Mouse (Mus musculus) adrenal gland, adult (tissue): Measurements from ENCODE around the gene Ier5.
A peak's percentile ranks its signal among the peaks of the same experiment; 100 is the strongest.

Experiments used
- DNase-seq, 2 experiments: peaks; one replicate each; pipeline ENCODE4 v3.0.0; 2022 to 2023; ENCODE audit warnings: low spot score in 1 of 2; ENCODE audit not compliant: inconsistent age in 2 of 2

Gene Ier5

DNA sequence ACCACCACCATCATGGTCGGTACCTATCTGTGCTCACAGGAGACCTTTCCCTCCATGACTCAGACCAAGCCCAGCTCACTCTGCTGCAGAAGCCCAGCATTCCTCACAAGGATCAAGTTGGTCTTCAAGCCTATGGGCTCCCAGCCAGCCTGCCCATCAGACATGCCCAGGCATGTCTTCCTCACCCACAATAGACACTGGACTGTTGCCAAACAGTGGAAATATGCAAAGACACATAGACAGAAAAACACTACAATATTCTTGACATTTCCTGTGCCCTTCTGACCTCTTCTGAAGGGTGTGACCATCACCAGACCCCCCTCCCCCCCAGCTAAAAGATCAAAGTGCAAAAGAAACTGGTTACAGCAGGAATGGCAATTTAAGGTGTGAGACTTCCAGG, 43.3 kb downstream of the Ier5 start:
- peak in 1 of 2 experiments; percentile 50 for DNase-seq

GRCm38 (mm10) chr1:155055041-155055440, 44.4 kb downstream of the Ier5 start:
- no peak for DNase-seq

- no peak for DNase-seq
These were observed 45.0 kb downstream of the Ier5 start for GRCm38 (mm10) chr1:155054366-155054965.

DNA sequence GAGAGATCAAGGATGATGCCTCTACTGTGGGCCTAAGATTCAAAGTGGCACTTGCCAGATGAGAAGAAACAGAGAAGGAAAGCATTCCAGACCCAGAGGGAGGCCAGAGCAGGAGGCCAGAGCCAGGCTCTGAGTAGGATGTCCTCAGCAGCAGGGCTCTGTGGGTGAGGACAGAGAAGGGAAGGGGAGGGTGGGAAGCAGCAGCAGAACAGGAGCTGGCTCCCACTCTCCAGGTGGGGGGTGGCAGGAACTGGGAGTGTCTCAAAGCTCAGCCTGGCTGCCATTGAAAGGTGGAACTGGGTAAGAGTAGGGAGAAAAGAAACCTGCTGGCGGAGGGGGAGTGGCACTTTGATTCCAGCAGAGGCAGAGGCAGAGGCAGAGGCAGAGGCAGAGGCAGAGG, 46.1 kb downstream of the Ier5 start:
- DNase-seq: no peak

DNA sequence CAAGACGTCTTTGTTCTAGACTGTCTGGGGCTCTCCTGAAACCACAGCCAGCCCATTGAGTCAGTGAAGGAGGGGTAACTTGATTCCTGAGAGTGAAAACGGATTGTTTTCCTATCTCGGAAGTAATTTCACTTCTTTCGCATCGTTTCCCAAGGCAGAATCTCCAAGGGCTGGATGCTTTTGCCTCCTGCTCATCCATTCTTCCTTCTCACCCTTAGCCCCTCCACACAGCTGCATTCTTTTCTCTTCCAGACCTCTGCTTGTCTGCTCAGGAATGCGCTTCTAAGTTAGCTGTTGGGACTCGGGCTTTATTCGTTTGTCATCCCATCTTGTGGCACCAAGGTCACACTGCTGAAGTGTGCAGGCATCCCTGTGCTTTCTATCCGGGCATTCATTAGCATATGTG, 46.7 kb downstream of the Ier5 start:
- DNase-seq: peak in 1 of 2 experiments; percentile 40

DNA sequence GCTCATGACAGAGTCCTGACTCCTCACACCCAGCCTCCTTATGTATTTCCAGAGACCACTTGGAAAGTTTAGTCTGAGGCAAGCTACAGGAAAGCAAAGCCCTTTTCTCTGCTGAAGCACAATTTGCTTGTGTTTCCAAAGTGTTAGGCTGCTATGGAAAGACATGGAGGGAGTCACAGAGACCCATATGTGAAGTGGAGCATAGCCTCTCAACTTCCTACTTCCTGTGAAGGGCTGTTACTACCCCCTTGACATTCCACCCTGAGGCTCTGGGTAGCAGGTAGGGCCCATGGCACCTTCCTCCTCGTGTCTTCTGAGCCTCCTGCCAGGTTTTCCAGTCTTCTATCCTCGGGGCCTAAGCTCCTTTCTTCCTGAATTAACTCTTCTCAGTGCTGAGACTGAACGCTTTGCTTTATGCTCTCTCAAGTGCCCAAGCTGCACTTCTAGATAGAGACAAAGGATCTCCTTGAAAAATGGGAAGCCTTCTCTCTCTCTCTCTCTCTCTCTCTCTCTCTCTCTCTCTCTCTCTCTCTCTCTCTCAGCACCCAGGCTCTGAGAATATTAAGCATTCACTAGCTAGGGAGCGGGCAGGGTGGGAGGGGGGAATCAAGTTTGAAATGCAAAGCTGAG, 47.2 kb downstream of the Ier5 start:
- DNase-seq: peak in 1 of 2 experiments; percentile 35

- peak in 1 of 2 experiments; percentile 35 for DNase-seq
These were observed 47.7 kb downstream of the Ier5 start for GRCm38 (mm10) chr1:155051701-155052127.

DNA sequence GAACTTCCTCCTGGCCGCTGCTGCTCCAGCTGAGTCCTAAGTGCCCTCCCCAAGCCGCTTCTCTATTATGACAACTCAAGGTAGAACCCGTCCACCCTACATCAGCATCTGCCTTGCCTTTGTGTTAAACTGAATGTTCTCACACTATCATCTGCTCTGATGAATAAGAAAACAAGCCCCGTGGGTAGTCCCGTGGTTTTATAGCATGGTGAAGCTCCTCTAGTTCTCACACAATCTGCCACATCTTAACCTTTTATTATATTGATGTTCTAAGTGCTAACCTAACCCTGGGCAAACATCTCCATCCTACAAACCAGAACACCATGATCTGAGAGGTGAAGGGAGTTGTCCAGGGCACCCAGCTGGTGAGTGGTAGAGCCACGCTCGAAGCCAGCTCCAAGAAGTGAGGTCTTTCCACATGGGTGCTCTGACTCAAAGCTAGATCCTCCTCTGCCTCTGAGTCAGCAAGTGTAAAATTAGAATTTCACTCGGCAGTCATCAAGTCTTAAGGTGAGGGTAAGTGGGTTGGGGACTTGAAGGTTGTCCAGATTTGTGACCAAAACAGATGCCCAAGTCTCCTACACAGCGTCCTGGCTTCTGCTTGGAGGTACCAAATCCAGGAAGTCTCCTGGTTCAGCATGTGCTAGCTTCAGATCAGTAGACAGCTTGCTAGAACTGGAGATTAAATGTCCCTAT, 48.4 kb downstream of the Ier5 start:
- DNase-seq: peak in 1 of 2 experiments; percentile 65

- peak; percentile 58 to 79 for DNase-seq
These were observed 49.3 kb downstream of the Ier5 start for GRCm38 (mm10) chr1:155050174-155050573.

GRCm38 (mm10) chr1:155048947-155049346, 50.5 kb downstream of the Ier5 start:
- DNase-seq: peak; percentile 89 to 97
